Mouse (Mus musculus): ENCODE measurements around the gene Pcsk7.

Gene Pcsk7

GRCm38 (mm10) chr9:45906355-45907077, at the start of gene Pcsk7, which contains the start of gene Rnf214:
Pcsk7 (plus strand) TSS chr9:45906497.
Rnf214 (minus strand) TSS chr9:45906911.
- DNase-seq: peak; percentile 94 to 98

- DNase-seq: no peak
Measured at GRCm38 (mm10) chr9:45859364-45859763, 46.9 kb upstream of the Pcsk7 start.

GRCm38 (mm10) chr9:45861813-45862212, 44.5 kb upstream of the Pcsk7 start:
- DNase-seq: no peak

- no peak for DNase-seq
Measured at GRCm38 (mm10) chr9:45869181-45869580, 37.1 kb upstream of the Pcsk7 start.

- no peak for DNase-seq
Measured at GRCm38 (mm10) chr9:45870265-45870664, 36.0 kb upstream of the Pcsk7 start.

- DNase-seq: peak in 1 of 2 experiments; percentile 76
Measured at GRCm38 (mm10) chr9:45877928-45878327, 28.4 kb upstream of the Pcsk7 start.

- DNase-seq: no peak
Measured at GRCm38 (mm10) chr9:45893681-45894080, 12.6 kb upstream of the Pcsk7 start.

GRCm38 (mm10) chr9:45905196-45905595, 1.1 kb upstream of the Pcsk7 start:
- no peak for DNase-seq

GRCm38 (mm10) chr9:45905811-45906237, 473 bp upstream of the Pcsk7 start:
- DNase-seq: peak; percentile 21 to 70

GRCm38 (mm10) chr9:45907078-45907428, 756 bp downstream of the Pcsk7 start:
- peak in 1 of 2 experiments; percentile 49 for DNase-seq

GRCm38 (mm10) chr9:45910995-45911394, 4.7 kb downstream of the Pcsk7 start:
- no peak for DNase-seq

GRCm38 (mm10) chr9:45911673-45912072, 5.4 kb downstream of the Pcsk7 start:
- peak; percentile 65 to 80 for DNase-seq

GRCm38 (mm10) chr9:45915659-45916058, 9.4 kb downstream of the Pcsk7 start:
- no peak for DNase-seq

GRCm38 (mm10) chr9:45917041-45917934, 11.0 kb downstream of the Pcsk7 start:
- peak; percentile 79 to 87 for DNase-seq

- peak in 1 of 2 experiments; percentile 36 for DNase-seq
Measured at GRCm38 (mm10) chr9:45919895-45920294, 13.6 kb downstream of the Pcsk7 start.

GRCm38 (mm10) chr9:45929285-45929684, 23.0 kb downstream of the Pcsk7 start:
- DNase-seq: peak in 1 of 2 experiments; percentile 21

GRCm38 (mm10) chr9:45931958-45932357, 25.7 kb downstream of the Pcsk7 start:
- peak; percentile 50 to 55 for DNase-seq

- DNase-seq: peak; percentile 29 to 48
Measured at GRCm38 (mm10) chr9:45932571-45933415, 26.5 kb downstream of the Pcsk7 start.

GRCm38 (mm10) chr9:45935628-45936210, 29.4 kb downstream of the Pcsk7 start, which contains the start of gene Tagln:
Tagln (minus strand) TSS chr9:45936058.
- peak; percentile 40 to 67 for DNase-seq

- peak; percentile 87 to 90 for DNase-seq
Measured at GRCm38 (mm10) chr9:45936883-45937282, 30.6 kb downstream of the Pcsk7 start.

- peak; percentile 23 to 69 for DNase-seq
Measured at GRCm38 (mm10) chr9:45938088-45938487, 31.8 kb downstream of the Pcsk7 start.
